Mouse (Mus musculus): ENCODE results near the gene Bckdha. TPM values are rescaled to one million over a fixed set of nuclear protein-coding genes. Genes with fewer than 3 reads are reported as not detected.

Gene Bckdha
- total RNA-seq, 2 experiments from 2014 or later = 25.8 to 27.4 TPM

GRCm38 (mm10) chr7:25618865-25619721, 39.7 kb downstream of the Bckdha start, which contains the start of gene Dmac2:
Dmac2 (plus strand) TSS chr7:25619414.
- ATAC-seq (replicated peaks; ENCODE audit: low FRiP score, low TSS enrichment, poor library complexity, severe bottlenecking) = peak; percentile 96

GRCm38 (mm10) chr7:25617376-25618160, 41.2 kb downstream of the Bckdha start:
- no peak for ATAC-seq (replicated peaks; ENCODE audit: low FRiP score, low TSS enrichment, poor library complexity, severe bottlenecking)

- no peak for ATAC-seq (replicated peaks; ENCODE audit: low FRiP score, low TSS enrichment, poor library complexity, severe bottlenecking)
These were observed 43.1 kb downstream of the Bckdha start, which contains the start of gene Erich4 for GRCm38 (mm10) chr7:25615706-25616011. Erich4 (minus strand) TSS chr7:25615892.

DNA sequence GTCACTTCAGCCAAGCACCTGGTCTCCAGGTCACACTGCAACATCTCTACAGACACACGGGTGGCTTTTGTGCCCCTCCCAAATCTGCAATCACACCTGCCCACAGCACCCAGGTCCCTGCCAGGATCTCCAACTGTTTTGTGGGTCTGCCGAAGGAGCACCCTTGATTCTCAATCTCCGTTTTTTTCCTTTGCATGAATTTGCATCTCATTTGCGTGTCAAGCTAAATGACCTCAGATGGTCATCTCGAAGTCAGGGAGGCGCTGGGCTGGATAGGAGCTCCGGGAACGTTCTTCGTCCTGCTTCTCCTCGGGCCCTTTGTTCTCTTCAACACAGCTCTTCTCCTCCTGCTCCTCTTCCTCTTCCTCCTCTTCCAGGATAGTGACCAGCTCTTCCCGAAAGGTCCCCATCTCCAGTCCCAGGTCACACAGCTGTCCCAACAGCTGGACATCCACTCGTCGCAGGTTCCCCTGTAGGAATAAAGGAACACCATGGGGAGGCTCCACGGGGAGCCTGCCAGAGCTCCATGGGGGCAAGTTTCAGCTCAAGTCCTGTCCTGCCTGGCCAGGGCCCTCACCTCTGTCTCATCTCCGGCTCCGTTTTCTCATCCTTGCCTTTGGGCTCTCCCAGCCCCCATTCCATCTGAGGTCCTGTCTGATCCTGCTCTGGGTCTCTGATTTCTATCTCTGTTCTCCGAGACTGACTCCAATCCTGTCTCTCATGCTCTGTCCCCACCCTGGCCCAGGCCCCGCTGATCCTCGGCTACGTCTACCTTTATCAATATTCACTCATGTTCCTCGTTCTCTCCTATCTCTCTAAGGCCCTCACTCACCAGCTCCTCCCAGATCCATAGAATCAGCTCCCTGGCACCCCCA, 43.7 kb downstream of the Bckdha start:
- no peak for ATAC-seq (replicated peaks; ENCODE audit: low FRiP score, low TSS enrichment, poor library complexity, severe bottlenecking)

DNA sequence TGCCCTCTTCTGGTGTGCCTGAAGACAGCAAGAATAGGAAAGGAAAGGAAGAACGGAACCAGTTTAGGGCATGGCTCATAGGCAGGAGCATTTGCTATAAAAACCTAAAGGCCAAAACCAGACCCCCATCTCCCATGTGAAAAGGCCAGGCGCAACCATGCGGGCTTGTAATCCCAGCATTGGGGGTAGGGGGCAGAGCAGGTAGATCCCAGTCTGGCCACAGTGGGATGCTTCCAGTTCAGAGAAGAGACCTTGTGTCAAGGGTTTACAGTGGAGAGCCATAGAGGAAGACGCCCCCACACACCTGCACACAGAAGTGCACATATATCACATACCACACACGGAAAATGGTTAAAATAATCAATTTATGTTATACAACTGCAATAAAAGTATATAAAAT, 44.7 kb downstream of the Bckdha start:
- ATAC-seq (replicated peaks; ENCODE audit: low FRiP score, low TSS enrichment, poor library complexity, severe bottlenecking) = no peak

DNA sequence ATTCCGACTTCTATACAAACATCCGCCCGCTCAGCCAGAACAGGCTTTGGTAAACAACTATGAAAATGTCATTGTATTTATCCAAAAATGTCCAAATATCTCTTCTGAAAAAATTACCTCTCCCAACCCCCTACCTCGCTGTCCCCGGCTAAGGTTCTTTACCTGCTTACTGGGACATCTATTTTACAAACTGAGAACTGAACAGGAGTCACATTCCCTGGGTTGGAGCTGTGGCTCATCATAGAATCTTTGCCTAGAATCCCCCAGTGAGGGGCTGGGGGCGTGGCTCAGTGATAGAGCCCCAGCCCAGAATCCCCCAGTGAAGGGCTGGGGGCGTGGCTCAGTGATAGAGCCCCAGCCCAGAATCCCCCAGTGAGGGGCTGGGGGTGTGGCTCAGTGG, 47.3 kb downstream of the Bckdha start:
- ATAC-seq (replicated peaks; ENCODE audit: low FRiP score, low TSS enrichment, poor library complexity, severe bottlenecking) = no peak

DNA sequence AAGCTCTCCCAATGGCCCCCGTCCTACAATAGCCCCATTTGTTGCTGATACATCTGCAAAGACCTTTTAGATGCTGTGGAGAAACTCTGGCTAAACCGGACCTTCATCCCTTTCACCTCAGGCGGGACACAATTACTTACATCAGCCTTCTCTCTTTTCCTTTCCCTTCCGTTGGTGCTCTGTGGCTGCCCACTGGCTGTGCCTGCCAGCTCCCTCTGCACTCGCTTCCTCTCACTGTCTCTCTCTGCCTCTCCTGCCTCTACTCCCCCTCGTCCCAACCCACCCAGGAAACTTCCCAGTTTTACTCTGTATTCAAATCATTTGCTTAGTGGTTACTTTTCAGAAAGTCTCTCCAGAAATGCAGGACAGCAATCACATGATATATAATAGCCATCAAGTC, 48.7 kb downstream of the Bckdha start:
- no peak for ATAC-seq (replicated peaks; ENCODE audit: low FRiP score, low TSS enrichment, poor library complexity, severe bottlenecking)

DNA sequence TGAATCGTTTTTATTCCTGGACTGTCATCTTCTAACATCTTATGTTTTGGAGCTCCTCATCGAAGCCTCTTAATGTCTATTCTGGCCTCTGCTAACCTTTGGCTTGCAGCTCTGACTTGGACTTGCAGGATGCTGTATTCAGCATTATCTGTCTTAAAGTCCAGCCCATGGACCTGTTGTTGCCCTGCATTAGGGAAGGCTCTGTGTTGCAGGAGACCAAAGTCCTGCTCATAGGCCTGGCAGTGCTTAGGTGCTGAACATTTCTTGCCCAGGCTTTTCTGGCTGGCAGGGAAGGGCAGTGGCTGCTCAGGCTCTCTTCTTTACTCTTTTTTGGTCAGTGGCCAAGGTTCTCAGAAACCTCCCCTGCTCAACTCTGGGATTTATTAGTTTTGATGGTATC, 51.6 kb downstream of the Bckdha start:
- ATAC-seq (replicated peaks; ENCODE audit: low FRiP score, low TSS enrichment, poor library complexity, severe bottlenecking) = no peak

DNA sequence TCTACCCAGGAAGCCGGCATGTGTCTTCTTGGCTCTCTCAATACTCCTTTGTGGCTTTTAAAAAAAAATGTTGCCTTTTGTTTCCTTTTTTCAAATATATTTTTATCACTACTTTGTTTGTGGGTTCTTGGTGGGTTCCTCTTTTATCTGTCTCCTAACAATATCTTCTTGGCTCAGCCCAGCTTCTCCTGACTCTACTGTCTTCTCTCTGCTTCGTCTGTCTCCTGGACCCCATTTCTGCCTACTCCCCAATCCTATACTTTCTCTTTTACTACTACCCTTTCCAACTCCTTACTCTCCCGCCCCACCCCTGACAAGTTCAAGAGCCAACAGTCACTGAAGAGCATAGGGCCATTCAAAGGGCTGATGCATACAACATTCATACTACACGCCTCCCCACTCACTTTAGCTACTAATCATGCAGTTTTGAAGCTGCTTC, 52.1 kb downstream of the Bckdha start:
- ATAC-seq (replicated peaks; ENCODE audit: low FRiP score, low TSS enrichment, poor library complexity, severe bottlenecking) = peak; percentile 49

DNA sequence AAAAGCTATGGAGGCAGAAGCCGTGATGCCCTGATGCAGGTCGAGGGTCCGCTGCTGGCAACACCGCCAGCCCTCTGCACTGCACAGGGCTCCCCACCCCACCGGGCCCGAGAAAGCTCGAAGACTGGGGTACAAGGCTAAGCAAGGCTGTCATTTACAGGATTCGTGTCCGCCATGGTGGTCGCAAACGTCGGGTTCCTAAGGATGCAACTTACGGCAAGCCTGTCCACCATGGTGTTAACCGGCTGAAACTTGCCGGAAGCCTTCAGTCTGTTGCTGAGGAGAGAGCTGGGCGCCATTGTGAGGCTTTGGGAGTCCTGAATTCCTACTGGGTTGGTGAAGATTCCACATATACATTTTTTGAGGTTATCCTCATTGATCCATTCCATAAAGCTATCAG, 57.4 kb downstream of the Bckdha start:
- no peak for ATAC-seq (replicated peaks; ENCODE audit: low FRiP score, low TSS enrichment, poor library complexity, severe bottlenecking)

DNA sequence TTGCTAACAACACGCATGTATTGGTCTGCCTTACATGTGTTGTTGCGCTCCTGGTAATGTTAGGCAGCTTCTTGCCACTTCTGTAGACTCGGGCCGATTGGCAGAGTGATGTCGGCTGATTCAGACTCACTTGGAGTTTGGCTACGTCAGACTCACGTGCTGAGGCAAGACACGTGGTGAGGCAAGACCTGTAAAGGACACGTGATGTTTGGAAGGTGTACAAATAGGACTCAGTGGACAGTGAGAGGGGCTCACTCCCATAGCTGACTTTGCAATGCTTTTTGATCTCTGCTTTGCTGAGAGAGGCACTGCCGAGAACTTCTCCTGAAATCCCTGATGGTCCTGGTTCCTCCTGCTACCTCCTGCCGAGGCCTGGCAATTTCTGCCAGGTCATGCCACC, 58.1 kb downstream of the Bckdha start:
- ATAC-seq (replicated peaks; ENCODE audit: low FRiP score, low TSS enrichment, poor library complexity, severe bottlenecking) = no peak

DNA sequence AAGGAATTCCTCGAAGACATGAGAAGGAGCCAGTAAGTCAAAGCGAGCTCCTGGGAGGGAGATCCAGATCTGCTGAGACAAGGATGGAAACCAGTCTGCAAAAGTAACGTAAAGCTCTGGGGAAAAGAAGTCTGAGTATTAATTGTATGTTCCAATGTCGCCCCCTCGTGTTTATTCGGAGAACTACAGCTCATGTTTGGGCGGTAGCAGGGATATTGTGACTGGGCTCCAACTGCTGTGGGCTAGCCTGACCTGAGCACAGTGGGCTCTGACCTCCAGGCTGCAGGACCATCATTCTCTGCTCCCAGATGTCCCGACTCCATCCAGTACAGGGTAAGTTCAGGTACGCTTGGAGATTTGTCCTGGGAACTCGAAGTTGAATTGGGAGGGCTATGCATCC, 59.1 kb downstream of the Bckdha start:
- peak; percentile 90 for ATAC-seq (replicated peaks; ENCODE audit: low FRiP score, low TSS enrichment, poor library complexity, severe bottlenecking)

DNA sequence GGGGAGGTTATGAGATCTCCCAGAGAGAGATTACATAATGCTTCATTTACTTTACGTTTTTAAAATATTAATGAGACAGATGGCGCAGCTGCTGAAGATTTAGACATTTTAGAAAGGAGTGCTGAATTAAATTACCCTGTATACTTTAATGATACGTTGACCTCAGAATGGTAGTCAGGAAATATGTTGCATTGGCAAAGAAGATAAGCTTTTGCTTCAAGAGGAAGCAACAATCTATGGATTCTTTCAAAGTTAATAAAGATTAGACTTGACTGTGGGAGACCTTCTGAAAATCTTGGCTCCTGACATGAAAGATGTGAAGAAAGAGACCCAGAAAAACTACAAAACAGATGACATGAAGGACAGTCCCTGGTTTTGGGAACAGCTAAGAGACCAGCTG, 64.9 kb downstream of the Bckdha start:
- ATAC-seq (replicated peaks; ENCODE audit: low FRiP score, low TSS enrichment, poor library complexity, severe bottlenecking) = no peak

GRCm38 (mm10) chr7:25591226-25591625, 67.6 kb downstream of the Bckdha start:
- ATAC-seq (replicated peaks; ENCODE audit: low FRiP score, low TSS enrichment, poor library complexity, severe bottlenecking) = no peak

- no peak for ATAC-seq (replicated peaks; ENCODE audit: low FRiP score, low TSS enrichment, poor library complexity, severe bottlenecking)
These were observed 73.2 kb downstream of the Bckdha start for GRCm38 (mm10) chr7:25585351-25586204.

DNA sequence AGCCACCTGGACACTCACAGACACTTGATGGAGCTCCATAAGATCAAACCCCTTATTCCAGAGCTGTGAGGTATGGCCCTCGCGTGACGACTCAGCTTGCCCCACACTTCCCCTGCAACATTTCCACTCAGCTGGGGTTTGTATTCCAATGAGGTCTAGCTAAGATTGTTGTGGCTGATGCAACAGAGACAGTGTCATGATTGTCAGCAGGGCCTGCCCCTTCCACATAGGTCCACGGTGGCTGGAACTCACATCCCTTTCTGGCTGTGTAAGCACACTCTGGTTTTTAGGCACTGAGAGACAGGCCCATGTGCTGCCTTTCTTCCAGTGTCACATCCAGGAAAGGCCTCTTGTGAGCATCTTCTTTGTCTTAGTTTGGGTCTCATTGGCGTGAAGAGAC, 74.1 kb downstream of the Bckdha start:
- ATAC-seq (replicated peaks; ENCODE audit: low FRiP score, low TSS enrichment, poor library complexity, severe bottlenecking) = no peak

GRCm38 (mm10) chr7:25582301-25582810, 76.4 kb downstream of the Bckdha start:
- no peak for ATAC-seq (replicated peaks; ENCODE audit: low FRiP score, low TSS enrichment, poor library complexity, severe bottlenecking)
